Mouse (Mus musculus) megakaryocyte-erythroid progenitor cell, adult 5-6 weeks (primary cell): ENCODE measurements around the gene Tmbim6. TPM values are rescaled to one million over a fixed set of nuclear protein-coding genes. Genes with fewer than 3 reads are reported as not detected.
A peak's percentile ranks its signal among the peaks of the same experiment; 100 is the strongest.

Experiments
- ATAC-seq: replicated peaks from 2 replicates; pipeline ENCODE4 v1.8.0; 2016; ENCODE audit warnings: mild to moderate bottlenecking, inconsistent platforms; ENCODE audit not compliant: severe bottlenecking, poor library complexity, low FRiP score, low TSS enrichment
- total RNA-seq, 2 experiments: library from RNA; stranded (forward) in 1 of 2; stranded (reverse) in 1 of 2; fragments of 200-1000, 215-1000 nt in 1 of 2; fragments of >200 nt in 1 of 2; fragmentation: Nextera tagmentation in 1 of 2; gene quantifications; 2 replicates each; pipeline ENCODE4 v1.2.3; 2014 to 2017

Tmbim6 gene
- total RNA-seq (2014; fragmentation: Nextera tagmentation) (165 and 208 TPM in 2 replicates), total RNA-seq (2017) (86.9 and 93.6 TPM in 2 replicates)

DNA sequence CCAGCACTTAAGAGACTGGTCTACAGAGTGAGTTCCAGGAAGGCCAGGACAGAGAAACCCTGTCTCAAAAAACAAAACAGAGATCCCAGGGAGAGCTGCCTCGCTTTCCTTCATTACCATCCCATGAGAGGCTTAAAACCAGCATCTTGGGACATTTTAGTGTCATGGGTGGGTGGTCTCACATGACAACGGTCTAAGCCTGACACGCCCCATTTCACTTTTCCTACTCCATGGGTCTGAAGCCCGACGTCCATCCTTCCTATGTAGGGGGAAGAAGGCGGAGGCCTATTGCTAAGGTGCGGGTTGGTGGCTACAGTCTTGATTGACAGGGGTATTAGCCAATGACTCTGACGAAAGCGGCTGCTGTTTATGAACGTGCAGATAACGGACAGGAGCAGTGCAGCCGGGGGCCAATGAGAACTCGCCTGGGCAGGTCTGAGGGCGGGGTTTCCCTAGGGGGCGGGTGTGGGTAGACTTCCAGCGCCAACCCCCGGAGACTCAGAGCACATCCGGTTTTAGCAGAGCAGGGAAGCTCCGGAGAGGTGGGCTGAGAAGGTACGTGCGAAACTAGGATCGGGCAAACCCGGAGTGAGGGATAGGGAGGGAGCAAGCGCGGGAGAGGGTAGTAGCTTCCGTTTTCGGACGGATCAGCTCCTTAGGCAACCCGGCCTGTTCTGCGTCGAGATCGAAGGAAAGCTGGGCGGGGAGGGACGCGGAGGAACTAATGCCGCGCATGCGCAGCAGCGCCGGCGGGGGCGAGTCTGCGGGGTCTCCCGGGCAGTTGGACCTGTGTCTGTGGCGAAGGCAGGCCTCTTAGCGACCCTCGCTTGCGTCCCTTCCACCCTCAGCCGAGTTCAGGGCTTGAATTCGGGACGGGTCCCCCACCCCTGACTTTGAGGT is at the start of gene Tmbim6:
Gene Tmbim6, plus strand, starts transcription at position 397 of the 900 bp plus-strand sequence.
- peak; percentile 93 for ATAC-seq

DNA sequence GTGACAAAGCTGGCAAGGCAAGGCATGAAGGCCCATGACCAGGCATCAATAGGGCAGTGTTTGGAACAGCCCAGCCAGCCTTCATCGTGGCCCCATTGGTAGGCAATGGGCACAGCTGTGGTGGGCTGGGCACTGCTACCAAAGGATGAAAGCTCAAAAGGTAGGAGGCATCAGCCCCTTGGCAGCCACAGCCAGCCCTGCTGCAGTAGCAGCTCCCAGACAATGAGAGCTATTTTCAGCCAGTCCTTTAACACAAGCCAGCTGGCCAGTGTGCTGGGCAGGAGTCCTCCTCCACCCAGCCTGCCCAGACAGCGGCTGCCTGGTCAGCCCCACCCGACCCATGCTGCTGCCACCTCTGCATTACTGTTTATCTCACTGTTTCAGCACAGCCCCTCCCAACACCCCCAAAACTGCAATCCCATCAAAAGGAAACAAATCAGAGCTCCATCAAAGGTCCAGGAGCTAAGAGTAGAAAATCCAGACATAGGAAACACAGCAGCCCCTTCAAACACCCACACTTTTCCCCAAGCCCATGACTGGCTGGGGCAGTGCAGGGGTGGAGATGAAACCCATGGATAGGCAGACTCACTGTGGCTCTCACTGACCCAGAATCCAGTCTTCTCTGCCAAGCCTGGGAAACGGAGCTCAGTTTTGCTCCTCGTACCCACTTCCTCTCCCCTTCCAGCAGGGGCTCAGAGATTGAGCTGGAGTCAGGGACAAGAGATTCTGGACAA is 49.1 kb upstream of the Tmbim6 start:
- no peak for ATAC-seq

DNA sequence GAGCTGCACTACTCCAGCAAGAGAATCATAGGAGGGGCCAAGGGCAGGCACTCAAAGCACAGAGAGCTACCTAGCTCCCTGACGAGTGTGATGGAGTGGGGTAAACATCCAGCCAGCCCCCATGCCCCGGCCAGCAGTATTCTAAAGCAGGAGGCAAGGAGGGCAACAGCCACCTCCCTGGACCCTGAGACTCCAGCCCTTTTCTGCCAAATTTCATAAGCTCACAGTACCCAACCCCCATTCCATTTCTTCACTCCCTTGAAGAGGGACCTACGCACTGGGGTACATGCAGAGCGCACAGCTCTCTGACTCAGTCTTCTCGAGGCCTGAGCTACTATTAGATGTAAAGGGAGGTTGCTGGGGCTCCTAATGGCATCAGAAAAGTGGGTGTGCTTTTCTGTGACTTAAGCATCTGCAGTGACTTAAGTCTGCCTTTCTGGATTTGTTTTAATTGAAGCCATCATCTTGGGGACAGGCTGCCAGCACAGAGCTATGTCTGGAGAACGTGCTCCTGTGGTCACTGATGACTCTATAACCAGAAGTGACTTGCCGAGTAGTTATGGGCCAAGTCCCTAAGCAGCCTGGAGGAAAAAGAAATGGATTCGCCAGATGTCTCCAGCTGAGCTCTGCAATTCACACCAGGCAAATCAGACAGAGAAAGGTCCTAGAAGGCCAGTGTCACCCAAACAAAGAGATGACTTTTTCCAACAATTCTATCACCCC is 48.4 kb upstream of the Tmbim6 start:
- ATAC-seq: no peak

DNA sequence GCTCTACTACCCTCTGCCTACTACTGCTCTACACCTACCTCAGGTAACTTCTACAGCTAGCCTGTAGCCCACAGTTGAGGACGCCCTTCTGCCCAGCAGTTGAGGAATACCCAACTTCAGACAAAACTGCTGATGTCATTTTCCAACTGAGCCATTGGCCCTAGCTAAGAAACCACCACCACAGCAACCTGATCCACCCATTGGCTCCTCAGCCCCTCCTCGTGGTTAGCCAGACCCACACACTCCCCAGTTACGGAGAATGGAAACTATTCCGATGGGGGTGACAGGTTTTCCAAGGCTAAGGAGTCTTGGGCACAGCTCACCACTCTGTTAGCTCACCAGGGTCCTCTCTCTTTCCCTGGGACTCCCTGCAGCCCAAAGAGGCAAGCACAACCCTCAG is 47.7 kb upstream of the Tmbim6 start:
- ATAC-seq: no peak

DNA sequence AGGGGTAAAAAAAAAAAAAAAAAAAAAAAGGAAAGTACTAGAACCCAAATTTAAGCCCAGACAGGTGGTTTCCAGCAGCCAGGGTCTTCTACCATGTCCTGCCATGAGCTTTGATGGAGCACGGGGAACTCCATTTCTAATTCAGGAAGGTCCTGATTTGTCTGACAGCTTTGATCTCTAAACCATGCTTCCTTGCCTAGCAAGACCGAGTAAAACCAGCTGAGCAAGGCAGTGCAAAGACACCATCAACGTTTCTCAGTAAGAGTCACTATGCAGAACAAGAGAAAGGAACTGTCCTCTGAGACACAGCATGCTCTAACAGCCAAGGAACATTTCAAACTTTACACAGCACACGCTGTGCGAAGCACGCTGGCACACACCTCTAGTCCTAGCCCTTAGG is 41.1 kb upstream of the Tmbim6 start:
- ATAC-seq: no peak

DNA sequence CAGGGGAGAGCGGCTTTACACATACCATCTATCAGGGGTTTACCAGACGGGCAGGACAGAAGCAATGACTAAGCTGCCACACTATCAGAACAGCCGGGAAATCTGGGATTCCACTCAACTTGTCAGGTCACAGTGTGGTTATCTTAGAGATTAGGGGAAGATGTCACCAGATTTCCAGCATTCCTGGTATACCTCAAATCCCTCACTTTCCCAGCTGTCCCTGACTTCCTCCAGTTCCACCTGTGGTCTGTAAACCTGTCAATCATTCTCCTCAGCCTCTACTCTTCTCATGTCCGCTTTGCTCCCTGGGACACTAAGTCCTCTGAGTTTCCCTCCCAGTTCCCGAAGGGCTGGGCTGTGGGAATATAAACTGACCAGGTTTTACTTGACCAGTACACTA is 40.4 kb upstream of the Tmbim6 start:
- ATAC-seq: no peak

DNA sequence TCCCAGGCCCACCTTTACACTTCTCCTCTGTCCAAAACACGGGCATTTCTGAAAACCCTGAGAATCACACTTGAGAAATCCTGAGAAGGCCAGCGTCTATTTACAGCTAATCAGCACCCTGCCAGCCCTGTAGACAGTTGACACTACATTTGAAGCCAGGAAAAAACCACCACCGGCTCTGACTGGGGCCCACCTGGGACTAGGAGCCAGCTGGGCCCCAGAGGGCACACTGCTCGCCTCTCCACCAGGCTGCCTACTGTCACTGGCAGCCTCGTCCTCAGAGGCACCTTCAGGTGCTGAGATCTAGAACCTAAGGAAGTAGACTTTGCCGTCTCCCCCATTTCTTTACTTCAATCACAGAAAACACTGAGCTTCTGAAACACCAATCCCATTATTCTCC is 37.0 kb upstream of the Tmbim6 start:
- ATAC-seq: no peak

DNA sequence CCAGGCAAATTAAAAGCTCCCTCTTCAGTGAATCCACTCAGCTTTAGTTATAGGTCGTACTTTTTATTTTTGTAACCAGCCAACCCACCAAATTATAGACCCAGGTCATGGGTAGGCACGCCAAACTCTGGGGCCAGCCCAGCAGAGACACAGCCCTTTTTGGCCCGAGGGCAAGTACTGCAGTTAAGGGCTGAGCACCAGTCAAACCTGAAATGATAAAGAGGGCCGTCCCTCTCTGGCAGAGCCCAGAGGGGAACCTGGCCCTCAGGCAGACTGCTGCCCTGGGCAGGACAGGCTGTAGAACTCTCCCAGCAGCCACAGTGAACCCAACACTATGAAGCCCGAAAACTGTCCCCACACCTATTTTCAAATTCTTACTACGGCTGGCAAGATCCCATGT is 36.2 kb upstream of the Tmbim6 start:
- no peak for ATAC-seq

DNA sequence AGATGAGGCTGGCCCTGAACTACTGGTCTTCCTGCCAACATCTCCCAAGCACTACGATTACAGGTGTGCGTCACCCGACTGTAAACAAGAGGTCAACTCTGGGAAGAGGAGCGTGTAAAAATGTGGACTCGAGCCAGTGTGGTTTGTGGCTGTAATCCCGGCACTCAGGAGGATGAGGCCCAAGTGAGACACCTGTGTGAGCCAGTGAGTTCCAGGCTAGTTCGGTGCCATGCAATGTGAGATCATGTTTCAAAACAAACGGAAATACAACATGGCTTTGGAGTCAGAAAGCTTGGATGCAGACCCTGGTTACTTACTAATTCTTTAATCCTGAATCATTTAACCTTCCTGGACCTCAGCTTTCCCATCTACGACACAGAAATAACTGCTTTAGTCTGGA is 33.7 kb upstream of the Tmbim6 start:
- no peak for ATAC-seq

DNA sequence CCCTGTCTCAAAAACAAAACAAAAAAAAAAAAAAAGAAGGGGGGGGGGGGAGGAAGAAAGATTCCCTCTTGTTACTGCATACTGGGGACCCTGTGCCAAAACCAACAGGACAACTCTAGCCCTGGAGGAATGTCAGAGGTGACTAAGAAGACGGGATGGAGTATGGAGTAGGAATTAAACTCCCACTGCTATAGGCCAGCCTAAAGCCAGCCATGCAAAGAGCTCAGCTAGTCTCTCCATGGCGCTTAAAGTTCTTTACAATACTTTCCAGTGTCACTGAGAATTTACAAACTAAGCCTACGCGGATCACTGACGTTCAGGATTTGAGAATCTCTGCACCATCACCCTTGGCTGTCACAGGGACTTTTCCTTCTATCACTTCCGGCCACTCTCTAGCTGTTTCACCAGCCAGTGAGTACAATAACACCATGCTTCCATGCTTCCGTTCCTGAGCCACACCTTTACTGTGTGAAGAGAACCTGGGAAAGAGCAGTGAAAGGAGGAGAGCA is 28.6 kb upstream of the Tmbim6 start:
- no peak for ATAC-seq

DNA sequence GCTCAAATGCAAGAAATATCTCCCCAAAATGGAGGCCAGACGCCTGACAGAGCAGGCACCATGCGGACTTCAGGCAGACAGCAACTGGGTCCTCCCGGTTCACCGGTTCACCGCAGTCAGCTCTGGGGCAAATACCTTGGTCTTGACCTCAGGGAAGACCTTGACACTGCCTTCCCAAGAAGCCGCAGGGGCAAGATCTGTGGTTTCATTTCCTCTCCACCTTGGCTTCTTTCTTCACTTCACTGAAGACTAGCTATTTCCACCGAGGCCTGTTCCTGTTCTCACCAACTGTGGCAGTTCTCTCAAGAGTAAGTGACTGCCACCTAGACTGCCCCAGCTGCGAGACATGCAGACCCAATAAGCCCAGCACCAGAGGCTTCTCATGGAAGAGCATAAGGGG is 27.8 kb upstream of the Tmbim6 start:
- no peak for ATAC-seq

DNA sequence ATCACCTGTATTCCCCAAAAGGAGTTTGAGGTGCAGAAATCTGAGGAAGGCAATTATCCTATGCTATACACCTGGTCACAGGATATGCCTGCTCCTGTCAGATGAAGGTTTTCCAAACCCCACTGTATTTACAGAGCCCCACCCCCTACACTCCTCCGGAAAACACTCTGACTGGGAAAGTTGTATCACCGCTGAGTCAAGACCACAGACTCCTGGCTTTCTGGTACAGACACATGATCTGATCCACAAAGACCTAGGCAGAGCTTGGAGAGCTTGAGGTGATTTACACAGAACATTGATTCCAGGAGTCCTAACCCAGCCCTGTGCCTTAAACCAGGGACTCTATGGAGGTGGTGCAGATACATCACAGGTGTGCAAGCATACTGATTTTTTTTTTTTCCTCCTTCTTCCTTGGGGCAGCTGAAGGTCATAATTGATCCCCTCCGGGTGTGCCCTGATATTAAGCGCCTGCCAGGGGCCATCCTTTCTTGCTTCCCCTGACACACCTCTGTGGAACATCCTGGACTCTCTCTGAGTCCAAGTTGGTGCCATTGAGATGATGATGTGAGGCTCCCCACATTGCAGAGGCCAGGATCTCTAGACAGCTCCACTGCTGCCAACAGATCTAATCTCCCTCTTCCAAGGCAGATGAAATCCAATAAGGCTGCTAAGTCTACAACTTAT is 24.0 kb upstream of the Tmbim6 start:
- ATAC-seq: no peak

DNA sequence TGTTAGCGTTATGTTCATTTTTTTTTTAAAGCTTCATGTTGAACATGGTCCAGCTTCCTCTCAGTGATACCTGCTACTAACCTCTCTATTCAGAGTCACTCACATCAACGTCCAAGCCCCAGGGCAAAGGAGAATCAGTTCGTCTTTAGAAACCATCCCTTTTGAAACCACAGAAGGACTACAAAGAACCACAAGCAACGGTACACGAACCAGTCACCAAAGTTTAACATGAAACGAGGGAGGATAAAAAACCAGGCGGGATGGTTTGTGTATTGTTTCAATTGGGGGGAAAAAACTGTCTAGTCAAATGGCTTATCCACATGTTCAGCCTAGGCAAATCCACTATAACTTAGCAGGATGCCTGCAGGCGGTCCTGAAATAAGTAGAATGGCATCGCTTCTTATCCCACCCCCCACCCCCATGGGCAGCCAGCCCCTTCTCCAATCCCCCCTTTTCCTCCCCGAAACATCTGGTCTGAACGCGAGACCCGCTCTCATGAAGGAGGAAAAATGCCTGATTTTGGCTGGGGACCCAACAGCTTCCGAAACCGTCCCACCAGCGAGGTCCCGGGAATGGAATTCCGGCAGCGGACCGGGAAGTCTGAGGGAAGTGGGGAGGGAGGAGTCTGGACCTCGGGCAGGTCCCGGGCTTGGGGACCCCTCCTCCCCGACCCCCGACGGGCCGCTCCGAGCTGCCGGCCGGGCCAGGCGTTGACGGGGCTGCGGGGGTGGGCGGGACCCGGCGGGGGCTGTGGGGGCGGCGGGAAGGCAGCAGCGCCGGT is 23.1 kb upstream of the Tmbim6 start:
- ATAC-seq: no peak

DNA sequence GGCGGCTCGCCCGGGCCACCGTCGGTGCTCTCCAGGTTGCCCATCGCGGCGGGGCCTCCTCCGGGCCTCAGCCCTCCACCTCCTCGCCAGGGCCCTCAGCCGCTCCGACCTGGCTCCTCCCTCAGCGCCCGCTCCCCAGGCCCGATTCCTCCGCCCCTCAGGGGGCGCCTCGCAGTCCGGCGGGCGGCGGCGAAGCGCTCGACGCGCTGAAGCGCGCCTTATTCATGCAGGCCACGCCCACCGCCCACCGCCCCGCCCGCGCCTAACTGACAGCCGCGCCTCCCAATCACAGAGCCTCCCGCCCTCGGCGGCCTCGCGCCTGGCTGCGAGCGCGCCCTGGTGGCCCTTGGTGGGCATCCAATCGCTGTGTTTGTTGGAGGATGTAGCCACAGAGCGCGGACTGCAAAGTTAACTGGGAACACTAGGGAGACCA is 22.4 kb upstream of the Tmbim6 start, which contains the start of gene Fmnl3:
Gene Fmnl3, minus strand, starts transcription at position 224 of the 433 bp plus-strand sequence.
- peak; percentile 97 for ATAC-seq

DNA sequence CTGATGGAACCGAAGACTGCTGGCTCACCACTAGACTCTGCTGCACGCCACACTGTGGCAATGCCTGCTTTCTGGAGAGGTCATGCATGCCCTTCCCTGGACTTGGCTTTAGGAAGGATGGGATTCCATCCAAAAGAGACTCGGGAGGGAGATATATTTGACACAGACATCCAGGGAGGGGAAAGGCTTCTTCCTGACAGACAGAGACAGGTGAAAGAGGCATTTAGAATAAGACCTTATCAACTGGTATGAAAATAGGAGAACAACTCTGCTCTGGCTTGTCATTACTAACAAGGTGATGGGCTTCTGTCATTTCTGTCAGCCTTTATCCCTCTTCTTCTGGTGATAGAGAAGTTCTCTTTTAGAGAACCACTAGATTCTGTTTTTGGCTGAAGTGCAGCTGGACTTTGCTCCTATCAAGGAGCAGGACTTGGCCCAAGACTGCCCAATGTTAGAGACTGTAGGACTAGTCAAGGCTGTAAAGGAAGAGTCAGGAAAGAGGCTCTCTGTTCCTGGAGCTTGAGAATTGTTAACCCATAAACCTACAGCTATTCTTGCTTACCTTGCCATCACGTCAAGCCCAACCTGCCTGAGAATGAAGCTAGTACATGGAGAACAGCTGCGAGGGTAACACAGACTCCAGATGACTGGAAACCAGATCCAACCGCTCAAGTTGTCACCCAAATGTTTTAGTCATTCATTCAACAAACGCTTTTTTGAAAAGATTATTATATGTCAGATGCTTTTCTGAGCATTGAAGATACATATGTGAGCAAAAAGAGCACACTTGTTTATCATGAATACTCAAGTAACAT is 20.9 kb upstream of the Tmbim6 start:
- no peak for ATAC-seq

DNA sequence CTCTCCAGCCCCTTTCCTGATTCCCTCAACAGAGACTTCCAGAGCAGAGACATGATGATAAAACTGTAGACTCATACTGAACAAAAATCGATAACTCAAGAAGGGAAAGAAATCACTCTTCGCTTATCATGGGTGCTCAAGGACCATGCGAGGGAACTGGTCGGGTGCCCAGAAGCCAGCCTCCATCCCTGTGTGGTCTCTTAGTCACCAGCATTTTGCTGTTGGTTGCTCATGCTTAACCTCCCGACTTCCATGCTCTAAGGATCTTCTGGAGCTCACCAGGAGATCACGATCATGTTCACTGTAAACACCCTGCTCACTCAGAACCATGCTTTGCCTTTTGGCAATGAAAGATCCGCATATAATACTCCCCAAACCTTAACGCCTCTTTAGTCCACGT is 19.9 kb upstream of the Tmbim6 start:
- no peak for ATAC-seq

DNA sequence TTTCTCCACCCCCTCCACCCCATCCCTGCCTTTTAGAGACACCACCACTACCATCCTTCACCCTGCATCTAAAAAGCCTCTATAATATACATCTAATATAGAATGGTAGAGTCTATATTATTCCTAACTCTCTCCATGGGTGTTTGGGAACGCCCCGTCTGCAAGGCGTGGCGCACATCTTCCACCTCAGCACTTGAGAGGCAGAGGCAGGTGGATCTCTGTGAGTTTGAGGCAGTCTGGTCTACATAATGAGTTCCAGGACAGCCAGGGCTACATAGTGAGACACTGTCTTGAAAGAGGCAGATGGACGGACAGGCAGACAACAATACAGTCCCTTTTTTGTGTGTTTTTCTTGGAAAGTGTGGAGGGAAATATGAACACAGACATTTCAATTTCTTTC is 17.6 kb upstream of the Tmbim6 start:
- no peak for ATAC-seq

DNA sequence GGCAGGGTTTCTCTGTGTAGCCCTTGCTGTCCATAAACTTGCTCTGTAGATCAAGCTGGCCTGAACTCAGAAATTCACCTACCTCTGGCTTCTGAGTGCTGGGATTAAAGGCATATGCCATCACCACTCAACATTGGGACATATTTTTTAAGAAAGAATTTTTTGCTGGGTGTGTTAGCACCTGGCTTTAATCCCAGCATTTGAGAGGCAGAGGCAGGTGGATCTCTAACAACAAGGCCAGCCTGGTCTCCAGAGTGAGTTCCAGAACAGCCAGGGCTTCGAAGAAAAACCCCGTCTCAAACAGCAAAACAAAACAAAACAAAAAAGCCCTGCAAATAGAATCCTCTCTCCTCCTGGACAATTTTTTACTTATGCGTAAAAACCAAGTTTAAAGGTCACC is 17.1 kb upstream of the Tmbim6 start:
- no peak for ATAC-seq
